Mouse (Mus musculus) midbrain, postnatal 0 days (tissue): ENCODE data around the gene Mybbp1a. TPM values are rescaled to one million over a fixed set of nuclear protein-coding genes. Genes with fewer than 3 reads are reported as not detected.

Source experiments
- ATAC-seq: fragments of 200-750 bp; cut with Nextera tagmentation; 2 replicates; pipeline ENCODE4 v1.8.0; 2017; ENCODE audit warnings: moderate number of reproducible peaks, mild to moderate bottlenecking, moderate TSS enrichment, moderate library complexity; ENCODE audit not compliant: low FRiP score
- DNase-seq: peaks from one replicate; pipeline ENCODE4 v3.0.0-alpha.2; 2015; ENCODE audit warnings: low spot score
- H3K27ac ChIP-seq: fragments of 300-500 bp; sonication (generic); 2 replicates; pipeline ENCODE4 v1.5.1; 2014; ENCODE audit warnings: low read depth, mild to moderate bottlenecking, low read length, mixed read lengths
- H3K27me3 ChIP-seq: fragments of 300-500 bp; sonication (generic); 2 replicates; pipeline ENCODE4 v1.6.1; 2014; ENCODE audit warnings: low read length, control low read depth, mixed read lengths; ENCODE audit not compliant: insufficient read depth
- H3K36me3 ChIP-seq: fragments of 300-500 bp; sonication (generic); 2 replicates; pipeline ENCODE4 v1.6.1; 2014; ENCODE audit warnings: low read length, control low read depth, mixed read lengths; ENCODE audit not compliant: insufficient read depth
- H3K4me1 ChIP-seq: fragments of 300-500 bp; sonication (generic); 2 replicates; pipeline ENCODE4 v1.6.1; 2014; ENCODE audit warnings: mild to moderate bottlenecking, control low read depth, antibody characterized with exemption, low read length, mixed read lengths; ENCODE audit not compliant: insufficient read depth
- H3K4me2 ChIP-seq: fragments of 300-500 bp; sonication (generic); 2 replicates; pipeline ENCODE4 v1.6.1; 2014; ENCODE audit warnings: low read depth, mild to moderate bottlenecking, low read length, mixed read lengths; ENCODE audit not compliant: poor library complexity, severe bottlenecking
- H3K4me3 ChIP-seq: fragments of 300-500 bp; sonication (generic); 2 replicates; pipeline ENCODE4 v1.5.1; 2014; ENCODE audit warnings: low read depth, mild to moderate bottlenecking, low read length, moderate library complexity
- H3K9ac ChIP-seq: fragments of 300-500 bp; sonication (generic); replicated peaks from 2 replicates; pipeline ENCODE4 v1.6.1; 2014; ENCODE audit warnings: mild to moderate bottlenecking, low read length, moderate library complexity, mixed read lengths; ENCODE audit not compliant: poor library complexity, severe bottlenecking
- H3K9me3 ChIP-seq: fragments of 300-500 bp; sonication (generic); 2 replicates; pipeline ENCODE4 v1.6.1; 2016; ENCODE audit warnings: low read length, control low read depth
- CTCF ChIP-seq: IDR thresholded peaks from 2 replicates; pipeline ENCODE4 v1.5.1; 2016; ENCODE audit warnings: antibody characterized with exemption, mild to moderate bottlenecking
- WGBS: fragments of 180-500 bp; shearing (Covaris S2); extraction: QIAGEN DNeasy Blood & Tissue Kit; methylation state at CpG from one replicate; pipeline ENCODE4 v1.1.7; 2014; 5-methylcytosine and 5-hydroxymethylcytosine counted together
- polyA plus RNA-seq: library from polyadenylated mRNA; unstranded; fragments of >200 nt; fragmentation: Nextera tagmentation; extraction: Ambion mirVana; gene quantifications from 2 replicates; pipeline ENCODE4 v1.2.1, GENCODE M21; 2015
- total RNA-seq: library from RNA; depleted of rRNA; stranded (reverse); fragments of >200 nt; gene quantifications from 2 replicates; pipeline ENCODE4 v1.2.3, GENCODE M21; 2014

The Mybbp1a gene
- total and polyA plus RNA-seq, 2 experiments from 2014 or later: 25.9 to 50.0 TPM

DNA sequence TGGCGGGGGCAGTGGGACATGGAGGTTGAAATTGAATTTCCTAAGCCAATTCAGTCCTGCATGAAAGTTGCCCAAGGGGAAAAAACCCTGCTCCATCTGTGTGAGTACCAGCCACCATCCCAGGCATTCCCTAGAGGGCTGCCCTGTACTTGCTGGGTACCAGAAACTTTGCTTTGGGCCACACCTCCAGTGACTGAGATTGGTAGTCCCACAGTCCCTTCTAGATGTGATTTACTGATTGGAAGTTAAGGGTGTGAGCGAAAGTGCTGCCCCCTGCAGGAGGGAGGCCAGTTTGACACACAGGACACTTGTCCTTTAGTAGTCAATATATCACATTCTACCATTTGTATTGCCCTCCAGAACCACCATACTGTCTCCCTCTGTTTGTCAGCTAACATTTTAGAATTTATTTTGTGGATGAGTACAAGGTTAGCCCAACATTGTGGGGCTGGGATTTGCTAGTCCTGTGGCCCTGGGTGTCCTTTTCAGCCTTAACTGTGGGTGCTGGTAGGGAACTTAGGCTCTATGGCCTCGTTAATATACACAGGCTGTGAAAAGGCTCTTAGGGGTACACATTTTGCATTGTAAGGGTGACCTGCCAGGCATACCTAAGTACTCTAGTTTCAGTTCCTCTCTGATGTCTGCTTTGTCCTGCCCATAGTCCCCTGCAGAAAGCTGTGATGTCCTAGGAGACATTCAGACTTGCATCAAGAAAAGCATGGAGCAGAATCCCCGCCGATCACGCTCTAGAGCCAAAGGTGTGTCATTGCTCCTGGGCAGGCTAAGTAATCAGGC lies 5.4 kb downstream of the Mybbp1a start:
- ATAC-seq (no peak), DNase-seq (peak; percentile 50)
- peaks cover 7% of the 10 kb centered on the region for H3K4me1 ChIP-seq
- no peak overlapping the region for H3K27ac ChIP-seq
- TF ChIP-seq CTCF: peak; percentile 74
- H3K4me2 ChIP-seq: no peak overlapping the region
- H3K36me3 ChIP-seq: peaks cover 86% of the 10 kb centered on the region
- H3K4me3 ChIP-seq: no peak overlapping the region
- H3K9me3 ChIP-seq: no peaks in the 10 kb centered on the region
- no peak overlapping the region for H3K9ac ChIP-seq
- WGBS: 87% methylated on average over 6 of the region's 6 CpGs
- H3K27me3 ChIP-seq: no peaks in the 10 kb centered on the region

GRCm38 (mm10) chr11:72447475-72447874 lies 6.3 kb downstream of the Mybbp1a start:
- WGBS: 84% methylated on average over 8 of the region's 8 CpGs
- H3K4me1 ChIP-seq: no peaks in the 10 kb centered on the region; the same call in 1 of the 2 replicates
- ATAC-seq: no peak
- H3K27me3 ChIP-seq: no peaks in the 10 kb centered on the region
- DNase-seq: no peak
- peaks cover 96% of the 10 kb centered on the region for H3K36me3 ChIP-seq
- H3K4me3 ChIP-seq: no peak overlapping the region
- H3K9ac ChIP-seq: no peak overlapping the region
- no peak overlapping the region for H3K4me2 ChIP-seq
- TF ChIP-seq CTCF: peak; percentile 43
- no peak overlapping the region for H3K27ac ChIP-seq
- no peaks in the 10 kb centered on the region for H3K9me3 ChIP-seq

GRCm38 (mm10) chr11:72452140-72452665 lies 11.0 kb downstream of the Mybbp1a start:
- no peak overlapping the region for H3K27ac ChIP-seq
- peaks cover 77% of the 10 kb centered on the region for H3K36me3 ChIP-seq
- H3K4me3 ChIP-seq: no peak overlapping the region
- WGBS: 89% methylated on average over 3 of the region's 3 CpGs
- DNase-seq (no peak), ATAC-seq (no peak)
- no peaks in the 10 kb centered on the region for H3K4me1 ChIP-seq
- no peak for TF ChIP-seq CTCF
- H3K9ac ChIP-seq: no peak overlapping the region
- no peaks in the 10 kb centered on the region for H3K9me3 ChIP-seq
- H3K27me3 ChIP-seq: no peaks in the 10 kb centered on the region
- no peak overlapping the region for H3K4me2 ChIP-seq

- TF ChIP-seq CTCF: no peak
Observed at GRCm38 (mm10) chr11:72453105-72453953, 12.2 kb downstream of the Mybbp1a start.

DNA sequence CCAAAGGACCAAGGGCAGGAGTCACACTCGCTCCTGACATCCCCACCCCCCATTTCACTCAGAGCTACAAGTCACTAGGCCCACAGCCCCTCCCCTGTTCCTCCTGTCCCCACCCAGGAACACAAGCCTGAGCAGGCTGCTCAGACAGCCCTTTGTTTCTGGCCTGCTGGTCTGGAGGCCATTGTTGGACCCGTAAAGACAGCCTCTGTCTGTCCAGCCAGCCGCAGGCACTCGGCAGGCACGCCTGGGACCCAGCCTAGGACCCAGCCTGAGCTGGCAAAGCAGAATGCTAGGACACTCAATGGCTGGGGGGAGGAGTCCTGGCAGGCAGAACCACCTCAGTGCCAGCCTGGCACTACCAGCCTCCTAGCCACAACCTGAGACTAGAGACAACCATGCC lies 14.5 kb downstream of the Mybbp1a start:
- Histone ChIP-seq H3K4me3 (no peak overlapping the region), H3K4me1 (no peaks in the 10 kb centered on the region), H3K4me2 (no peak overlapping the region), H3K36me3 (peaks cover 51% of the 10 kb centered on the region), H3K27ac (no peak overlapping the region), H3K27me3 (no peaks in the 10 kb centered on the region), H3K9ac (no peak overlapping the region), H3K9me3 (no peaks in the 10 kb centered on the region)
- DNase-seq: peak; percentile 47
- peak; percentile 31 for ATAC-seq
- no peak for TF ChIP-seq CTCF
- WGBS: 34% methylated on average over 5 of the region's 5 CpGs

More at GRCm38 (mm10) chr11:72453105-72453953, 12.2 kb downstream of the Mybbp1a start:
- DNase-seq (no peak), ATAC-seq (no peak)
- Histone ChIP-seq H3K27ac (no peak overlapping the region), H3K9ac (no peak overlapping the region), H3K4me3 (no peak overlapping the region), H3K4me2 (no peak overlapping the region), H3K9me3 (no peaks in the 10 kb centered on the region), H3K4me1 (no peaks in the 10 kb centered on the region), H3K27me3 (no peaks in the 10 kb centered on the region), H3K36me3 (peaks cover 70% of the 10 kb centered on the region)
- 61% methylated on average over 15 of the region's 15 CpGs for WGBS
